Mouse (Mus musculus): ENCODE data around the gene Mtus2.

GRCm38 (mm10) chr5:148165111-148165510 lies 208.0 kb downstream of the Mtus2 start:
- TF ChIP-seq CTCF (IDR thresholded peaks at IDR 0.05; ENCODE audit: borderline replicate concordance, control insufficient read depth, extremely low read depth, insufficient read depth, low read length, poor library complexity) (no peak), POLR2A (IDR thresholded peaks at IDR 0.05; ENCODE audit: control insufficient read depth, extremely low read depth, insufficient read depth, low read length, poor library complexity) (no peak)
